Mouse (Mus musculus) hindlimb bud, embryonic 11.5 days (tissue): ENCODE results near the gene Olfr1301.

Experiments
- DNase-seq: peaks from one replicate; pipeline ENCODE4 v3.0.0-alpha.2; 2012; ENCODE audit warnings: low read depth, low spot score; ENCODE audit errors: extremely low spot score

Gene Olfr1301

DNA sequence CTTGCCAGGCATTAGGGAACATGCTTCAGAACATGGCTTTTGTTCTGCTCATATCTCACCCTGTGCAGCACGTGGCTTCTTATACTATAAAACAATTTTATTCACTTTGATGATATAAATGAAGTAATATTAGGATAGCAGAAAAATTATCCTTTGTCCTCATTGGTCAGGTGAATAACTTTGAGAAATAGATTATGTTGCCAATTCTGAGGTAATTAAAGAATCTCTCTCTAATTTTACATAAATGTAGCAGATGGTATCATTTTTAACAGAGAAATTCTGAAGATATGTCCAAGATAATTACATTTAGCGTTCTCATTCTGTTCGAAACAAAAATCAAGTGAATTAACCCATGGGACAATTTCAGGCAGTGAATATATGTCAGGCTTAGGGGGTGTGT is at the start of gene Olfr1301:
Gene Olfr1301, plus strand, starts transcription at position 301 of the 400 bp plus-strand sequence.
- DNase-seq: no peak

DNA sequence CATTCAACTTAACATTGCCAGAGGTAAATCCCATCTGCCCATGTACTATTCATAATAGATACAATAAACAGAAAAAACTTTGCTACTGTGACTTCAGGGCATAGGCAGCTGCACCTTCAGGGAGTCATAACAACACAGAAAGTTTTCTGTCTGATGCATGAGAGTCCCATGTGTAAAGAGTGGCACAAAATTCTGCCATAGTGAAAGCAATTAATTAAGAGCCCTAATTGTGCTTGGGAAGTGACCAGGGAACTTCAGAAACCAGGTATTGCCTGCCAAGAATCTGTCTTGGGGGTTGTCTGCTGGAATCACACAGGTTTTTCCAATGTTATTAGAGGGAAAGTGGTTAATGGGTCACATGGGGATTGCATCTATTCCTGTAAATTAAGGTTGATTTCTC is 24.1 kb upstream of the Olfr1301 start:
- no peak for DNase-seq

DNA sequence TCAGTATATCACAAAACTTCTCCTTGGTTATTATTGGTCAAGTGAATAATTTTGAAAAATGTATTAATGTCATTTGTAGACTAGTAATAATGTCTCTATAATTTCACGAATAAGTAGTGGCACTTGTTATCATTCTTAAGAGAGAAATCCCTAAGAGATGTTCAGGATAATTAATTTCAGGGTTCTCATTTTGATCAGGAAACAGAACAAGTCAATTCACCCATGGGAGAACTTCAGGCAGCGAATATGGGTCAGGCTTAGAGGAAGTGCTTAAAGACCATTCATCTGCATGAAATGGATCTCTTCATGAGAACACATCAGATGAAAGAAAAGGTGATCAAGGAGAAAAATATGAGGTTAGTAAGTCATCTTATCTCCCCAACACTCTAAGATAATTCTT is 26.3 kb downstream of the Olfr1301 start, which contains the start of gene Olfr1302:
Gene Olfr1302, plus strand, starts transcription at position 301 of the 400 bp plus-strand sequence.
- no peak for DNase-seq
